Mouse (Mus musculus): ENCODE results near the gene Gnai3. TPM values are rescaled to one million over a fixed set of nuclear protein-coding genes. Genes with fewer than 3 reads are reported as not detected.
A peak's percentile ranks its signal among the peaks of the same experiment; 100 is the strongest.

The Gnai3 gene
- polyA plus RNA-seq, 1 experiment from 2014 or later, result 146 TPM

DNA sequence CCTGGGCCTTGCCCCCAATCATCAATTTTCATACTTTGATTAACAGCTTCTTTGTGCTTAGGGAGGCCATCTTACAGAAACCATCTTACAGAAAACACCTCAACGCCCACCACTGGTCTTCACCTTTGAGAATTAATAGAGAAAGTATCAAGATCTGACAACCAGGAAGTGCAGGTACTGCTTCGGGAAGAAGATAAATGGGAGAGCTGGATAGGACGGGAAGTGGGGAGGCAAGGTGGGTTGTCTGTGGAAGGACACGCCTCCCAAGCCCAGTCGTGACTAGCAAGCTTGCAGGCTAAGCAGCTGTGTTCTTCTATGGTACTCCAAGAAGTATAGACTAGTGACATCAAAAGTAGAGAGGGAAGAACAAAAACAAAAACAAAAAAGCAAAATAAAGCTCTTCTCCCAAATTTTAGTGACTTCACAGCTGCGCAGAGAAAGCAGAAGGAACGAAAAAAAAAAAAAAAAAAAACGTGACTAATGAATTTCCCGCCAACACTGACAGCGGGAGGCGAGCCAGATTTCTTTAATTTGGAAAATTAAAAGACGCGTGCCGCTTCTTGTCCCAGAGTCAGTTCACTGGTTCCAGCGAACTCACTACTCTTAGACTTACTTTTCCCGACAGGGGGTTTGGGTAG, 39.6 kb upstream of the Gnai3 start:
- Histone ChIP-seq H3K4me2 (peak overlapping the region; percentile 94), H3K27ac (ENCODE audit: low read depth, low read length) (no peak overlapping the region), H3K4me1 (replicated peaks; ENCODE audit: control insufficient read depth, insufficient read depth, low read length) (no peaks in the 10 kb centered on the region), H3K9me3 (ENCODE audit: control insufficient read depth, low read length) (no peaks in the 10 kb centered on the region), H3K9ac (ENCODE audit: low read depth, low read length) (peak overlapping the region; percentile 55; the same call in 1 of the 2 replicates), H3K4me3 (ENCODE audit: low read depth, low read length) (peak overlapping the region; percentile 68), H3K27me3 (replicated peaks; ENCODE audit: control insufficient read depth, insufficient read depth, low read length) (peaks cover 21% of the 10 kb centered on the region), H3K36me3 (ENCODE audit: control insufficient read depth, insufficient read depth, low read length) (no peaks in the 10 kb centered on the region)
- WGBS, result 3% methylated on average over 16 of the region's 16 CpGs
- no peak for DNase-seq (ENCODE audit: low spot score)
- no peak for ATAC-seq (replicated peaks; ENCODE audit: low FRiP score)

DNA sequence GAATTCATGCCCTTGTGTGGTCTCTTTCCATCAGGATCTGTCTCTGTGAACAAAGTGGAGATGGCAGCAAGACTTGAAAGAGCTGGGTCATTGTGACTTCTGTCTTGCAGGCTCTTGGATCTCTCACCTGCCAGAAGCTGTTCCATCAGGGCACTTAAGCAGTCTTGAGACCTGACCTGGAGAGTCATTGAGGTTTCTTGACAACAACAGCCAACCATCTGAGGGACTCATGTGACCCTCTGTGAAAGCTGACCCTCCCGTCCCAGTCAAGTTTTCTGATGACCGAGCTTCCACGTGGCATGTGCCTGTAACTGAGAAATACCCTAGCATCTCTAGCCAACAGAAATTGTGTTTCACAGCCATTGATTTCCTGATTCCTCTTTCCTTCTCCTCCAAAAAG, 38.8 kb upstream of the Gnai3 start:
- no peaks in the 10 kb centered on the region for H3K36me3 ChIP-seq (ENCODE audit: control insufficient read depth, insufficient read depth, low read length)
- DNase-seq (ENCODE audit: low spot score), result no peak
- no peak overlapping the region for H3K27ac ChIP-seq (ENCODE audit: low read depth, low read length)
- peaks cover 21% of the 10 kb centered on the region for H3K27me3 ChIP-seq (replicated peaks; ENCODE audit: control insufficient read depth, insufficient read depth, low read length)
- H3K9me3 ChIP-seq (ENCODE audit: control insufficient read depth, low read length), result no peaks in the 10 kb centered on the region
- H3K4me1 ChIP-seq (replicated peaks; ENCODE audit: control insufficient read depth, insufficient read depth, low read length), result no peaks in the 10 kb centered on the region
- no peak for ATAC-seq (replicated peaks; ENCODE audit: low FRiP score)
- no peak overlapping the region for H3K4me2 ChIP-seq
- H3K9ac ChIP-seq (ENCODE audit: low read depth, low read length), result no peak overlapping the region
- WGBS, result 68% methylated on average over 3 of the region's 3 CpGs
- H3K4me3 ChIP-seq (ENCODE audit: low read depth, low read length), result no peak overlapping the region

- WGBS, result 35% methylated on average over 2 of the region's 2 CpGs
- H3K4me2 ChIP-seq, result no peak overlapping the region
- DNase-seq (ENCODE audit: low spot score) (no peak), ATAC-seq (replicated peaks; ENCODE audit: low FRiP score) (no peak)
- peaks cover 6% of the 10 kb centered on the region; the same call in 1 of the 2 replicates for H3K27me3 ChIP-seq (replicated peaks; ENCODE audit: control insufficient read depth, insufficient read depth, low read length)
- H3K27ac ChIP-seq (ENCODE audit: low read depth, low read length), result no peak overlapping the region
- no peak overlapping the region for H3K4me3 ChIP-seq (ENCODE audit: low read depth, low read length)
- H3K9me3 ChIP-seq (ENCODE audit: control insufficient read depth, low read length), result no peaks in the 10 kb centered on the region
- H3K4me1 ChIP-seq (replicated peaks; ENCODE audit: control insufficient read depth, insufficient read depth, low read length), result no peaks in the 10 kb centered on the region
- H3K36me3 ChIP-seq (ENCODE audit: control insufficient read depth, insufficient read depth, low read length), result no peaks in the 10 kb centered on the region
- no peak overlapping the region for H3K9ac ChIP-seq (ENCODE audit: low read depth, low read length)
Measured at GRCm38 (mm10) chr3:108180514-108180913, 34.6 kb upstream of the Gnai3 start.

GRCm38 (mm10) chr3:108178756-108179715, 33.1 kb upstream of the Gnai3 start:
- no peak overlapping the region for H3K4me3 ChIP-seq (ENCODE audit: low read depth, low read length)
- no peak for ATAC-seq (replicated peaks; ENCODE audit: low FRiP score)

GRCm38 (mm10) chr3:108174672-108175531, 29.0 kb upstream of the Gnai3 start:
- Histone ChIP-seq H3K27ac (ENCODE audit: low read depth, low read length) (no peak overlapping the region), H3K27me3 (replicated peaks; ENCODE audit: control insufficient read depth, insufficient read depth, low read length) (peaks cover 7% of the 10 kb centered on the region; the same call in 1 of the 2 replicates), H3K36me3 (ENCODE audit: control insufficient read depth, insufficient read depth, low read length) (no peaks in the 10 kb centered on the region), H3K9ac (ENCODE audit: low read depth, low read length) (no peak overlapping the region), H3K9me3 (ENCODE audit: control insufficient read depth, low read length) (no peaks in the 10 kb centered on the region), H3K4me2 (no peak overlapping the region), H3K4me3 (ENCODE audit: low read depth, low read length) (no peak overlapping the region), H3K4me1 (replicated peaks; ENCODE audit: control insufficient read depth, insufficient read depth, low read length) (no peaks in the 10 kb centered on the region)
- no peak for DNase-seq (ENCODE audit: low spot score)
- 49% methylated on average over 14 of the region's 14 CpGs for WGBS
- ATAC-seq (replicated peaks; ENCODE audit: low FRiP score), result no peak; the same call in 1 of the 2 replicates

More at GRCm38 (mm10) chr3:108178756-108179715, 33.1 kb upstream of the Gnai3 start:
- peaks cover 7% of the 10 kb centered on the region; the same call in 1 of the 2 replicates for H3K27me3 ChIP-seq (replicated peaks; ENCODE audit: control insufficient read depth, insufficient read depth, low read length)
- H3K9me3 ChIP-seq (ENCODE audit: control insufficient read depth, low read length), result no peaks in the 10 kb centered on the region
- no peak overlapping the region for H3K4me2 ChIP-seq
- no peak overlapping the region for H3K27ac ChIP-seq (ENCODE audit: low read depth, low read length)
- no peak overlapping the region for H3K9ac ChIP-seq (ENCODE audit: low read depth, low read length)
- H3K4me1 ChIP-seq (replicated peaks; ENCODE audit: control insufficient read depth, insufficient read depth, low read length), result no peaks in the 10 kb centered on the region
- DNase-seq (ENCODE audit: low spot score), result no peak
- 78% methylated on average over 7 of the region's 7 CpGs for WGBS
- no peaks in the 10 kb centered on the region for H3K36me3 ChIP-seq (ENCODE audit: control insufficient read depth, insufficient read depth, low read length)

DNA sequence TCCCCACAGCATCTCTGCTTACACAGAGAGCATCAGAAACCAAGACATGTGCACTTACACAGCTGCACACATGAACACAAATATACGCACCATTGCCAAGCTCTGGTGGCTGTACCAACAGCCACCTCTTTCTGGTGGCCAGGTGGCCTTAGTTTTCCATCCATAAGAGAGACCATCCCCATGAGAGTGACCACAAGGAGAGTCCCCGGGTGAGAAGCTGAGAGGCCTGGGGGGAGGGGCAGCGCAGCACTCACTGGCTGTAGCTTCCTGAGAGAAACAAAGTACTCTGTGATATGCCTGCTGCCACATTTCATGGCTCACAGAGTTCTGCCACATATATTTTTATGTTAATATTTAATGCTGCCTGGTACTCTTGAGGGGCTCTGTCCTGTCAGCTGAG, 23.3 kb upstream of the Gnai3 start:
- ATAC-seq (replicated peaks; ENCODE audit: low FRiP score) (no peak), DNase-seq (ENCODE audit: low spot score) (no peak)
- 39% methylated on average over 3 of the region's 3 CpGs for WGBS
- no peaks in the 10 kb centered on the region for H3K4me1 ChIP-seq (replicated peaks; ENCODE audit: control insufficient read depth, insufficient read depth, low read length)
- no peak overlapping the region for H3K27ac ChIP-seq (ENCODE audit: low read depth, low read length)
- no peaks in the 10 kb centered on the region for H3K36me3 ChIP-seq (ENCODE audit: control insufficient read depth, insufficient read depth, low read length)
- H3K9ac ChIP-seq (ENCODE audit: low read depth, low read length), result no peak overlapping the region
- H3K9me3 ChIP-seq (ENCODE audit: control insufficient read depth, low read length), result no peaks in the 10 kb centered on the region
- H3K27me3 ChIP-seq (replicated peaks; ENCODE audit: control insufficient read depth, insufficient read depth, low read length), result no peaks in the 10 kb centered on the region
- no peak overlapping the region for H3K4me2 ChIP-seq
- H3K4me3 ChIP-seq (ENCODE audit: low read depth, low read length), result no peak overlapping the region

DNA sequence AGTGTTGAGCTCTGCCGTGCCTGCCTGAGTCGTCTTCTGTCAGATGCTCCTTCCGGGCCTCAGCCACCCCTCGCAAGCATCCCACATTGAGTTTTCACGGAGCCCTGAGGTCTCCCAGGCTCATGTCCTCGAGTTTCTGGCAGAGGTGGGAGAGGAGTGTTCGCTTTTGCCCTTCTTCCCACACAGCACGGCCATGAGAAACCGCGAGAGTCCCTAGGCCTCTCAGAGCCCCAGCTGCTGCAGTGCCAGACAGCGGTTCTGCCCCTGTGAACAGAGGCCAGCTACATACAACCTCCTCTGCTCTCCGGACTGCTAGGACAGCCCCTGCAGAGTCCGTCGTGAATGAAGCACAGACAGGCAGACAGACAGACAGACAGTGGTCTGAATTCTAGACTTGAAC, 21.6 kb upstream of the Gnai3 start:
- H3K9ac ChIP-seq (ENCODE audit: low read depth, low read length), result no peak overlapping the region
- 55% methylated on average over 14 of the region's 14 CpGs for WGBS
- H3K36me3 ChIP-seq (ENCODE audit: control insufficient read depth, insufficient read depth, low read length), result no peaks in the 10 kb centered on the region
- H3K9me3 ChIP-seq (ENCODE audit: control insufficient read depth, low read length), result no peaks in the 10 kb centered on the region
- H3K27me3 ChIP-seq (replicated peaks; ENCODE audit: control insufficient read depth, insufficient read depth, low read length), result no peaks in the 10 kb centered on the region
- no peaks in the 10 kb centered on the region for H3K4me1 ChIP-seq (replicated peaks; ENCODE audit: control insufficient read depth, insufficient read depth, low read length)
- H3K4me3 ChIP-seq (ENCODE audit: low read depth, low read length), result no peak overlapping the region
- ATAC-seq (replicated peaks; ENCODE audit: low FRiP score), result no peak
- H3K27ac ChIP-seq (ENCODE audit: low read depth, low read length), result no peak overlapping the region
- no peak overlapping the region for H3K4me2 ChIP-seq
- no peak for DNase-seq (ENCODE audit: low spot score)

- no peak overlapping the region for H3K27ac ChIP-seq (ENCODE audit: low read depth, low read length)
- no peaks in the 10 kb centered on the region for H3K4me1 ChIP-seq (replicated peaks; ENCODE audit: control insufficient read depth, insufficient read depth, low read length)
- H3K9me3 ChIP-seq (ENCODE audit: control insufficient read depth, low read length), result no peaks in the 10 kb centered on the region
- H3K4me3 ChIP-seq (ENCODE audit: low read depth, low read length), result no peak overlapping the region
- DNase-seq (ENCODE audit: low spot score), result no peak
- no peaks in the 10 kb centered on the region for H3K36me3 ChIP-seq (ENCODE audit: control insufficient read depth, insufficient read depth, low read length)
- 0 out of 2 replicates have a peak, but pooled peaks have one; percentile 15 for ATAC-seq (replicated peaks; ENCODE audit: low FRiP score)
- no peak overlapping the region for H3K4me2 ChIP-seq
- no peaks in the 10 kb centered on the region for H3K27me3 ChIP-seq (replicated peaks; ENCODE audit: control insufficient read depth, insufficient read depth, low read length)
- H3K9ac ChIP-seq (ENCODE audit: low read depth, low read length), result no peak overlapping the region
- WGBS, result 35% methylated on average over 10 of the region's 11 CpGs
Measured at GRCm38 (mm10) chr3:108166486-108167211, 20.7 kb upstream of the Gnai3 start.

Measured in liver, embryonic 11.5 days (tissue).